Comparison of ENCODE assay signal across 10 mouse cellular contexts in the genomic region with DNA sequence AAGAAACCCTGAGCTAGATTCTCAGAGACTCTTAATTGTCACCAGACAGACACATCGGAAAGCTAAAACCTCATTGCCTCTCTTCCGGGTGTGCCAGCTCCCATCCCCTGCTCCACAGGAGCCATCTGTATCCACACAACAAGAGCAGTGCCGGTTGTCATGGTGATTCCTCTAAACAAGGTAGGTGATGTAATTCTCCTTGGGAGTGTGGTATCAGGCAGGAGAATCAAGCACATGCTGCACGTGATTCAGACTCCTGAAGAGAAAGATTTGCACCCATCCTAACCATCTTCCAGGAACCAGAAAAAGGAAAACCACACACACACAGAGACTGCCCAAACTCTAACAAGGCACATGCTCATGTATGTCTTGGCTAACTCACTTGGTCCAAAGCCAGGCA.
A peak's percentile ranks its signal among the peaks of the same experiment; 100 is the strongest.
DNase-seq lines count a peak whose midpoint lies in the region; ATAC-seq lines count a peak whose summit lies in the region.
"Had no signal": no experiment of that assay in that cellular context is flagged by ENCODE, and none has a peak within 500 bp of the region (broad histone marks: within the 10 kb centered on the region; RNA-seq: fewer than 3 reads in every experiment).

No protein-coding gene starts in this region.

- ATAC-seq in neural tube, embryonic 14.5 days (ENCODE audit: low read depth) = peak; percentile 79
- ATAC-seq: Patski had no signal

- H3K27me3 ChIP-seq in neural tube, embryonic 14.5 days (ENCODE audit: control insufficient read depth, insufficient read depth, low read length) = no peaks in the 10 kb centered on the region
- H3K27me3 ChIP-seq: lung, embryonic 15.5 days had no signal

- intact Hi-C loops in heart, postnatal 36 days (cut with DNase I) = no loop called here

- no peak overlapping the region for H3K27ac ChIP-seq in neural tube, embryonic 14.5 days (ENCODE audit: low read depth, low read length)
- H3K27ac ChIP-seq: lung, embryonic 15.5 days had no signal

- no peak overlapping the region for H3K9ac ChIP-seq in neural tube, embryonic 14.5 days (replicated peaks; ENCODE audit: low read depth, low read length)
- H3K9ac ChIP-seq: lung, embryonic 15.5 days had no signal

- peak; percentile 30 for DNase-seq in embryo, embryonic 10.5 days (ENCODE audit: low spot score)
- DNase-seq in embryo, embryonic 10 days (ENCODE audit: low spot score) = no peak
- DNase-seq in cerebellum, postnatal 10 days = peak; percentile 81 to 82
- peak; percentile 77 to 88 for DNase-seq in layer of hippocampus, adult 18-20 months (ENCODE audit: low spot score in 2 of 2)
- DNase-seq in heart, postnatal 36 days = no peak
- no peak for DNase-seq in natural killer cell, adult 2 months (ENCODE audit: low spot score in 2 of 2)
- no peak for DNase-seq in urinary bladder, postnatal 36 days (ENCODE audit: low spot score in 2 of 2)

- 27% methylated on average over 4 of the region's 4 CpGs for WGBS in neural tube, embryonic 14.5 days

- H3K4me3 ChIP-seq in neural tube, embryonic 14.5 days (ENCODE audit: low read depth, low read length) = no peak overlapping the region
- H3K4me3 ChIP-seq: lung, embryonic 15.5 days had no signal

- peaks cover 5% of the 10 kb centered on the region; the same call in 1 of the 2 replicates for H3K4me1 ChIP-seq in neural tube, embryonic 14.5 days (ENCODE audit: control insufficient read depth, insufficient read depth, low read length)
- H3K4me1 ChIP-seq: lung, embryonic 15.5 days had no signal

- H3K36me3 ChIP-seq in neural tube, embryonic 14.5 days (ENCODE audit: control insufficient read depth, insufficient read depth, low read length) = no peaks in the 10 kb centered on the region
- H3K36me3 ChIP-seq: lung, embryonic 15.5 days had no signal

- no peaks in the 10 kb centered on the region for H3K9me3 ChIP-seq in neural tube, embryonic 14.5 days (ENCODE audit: control insufficient read depth, low read length)
- H3K9me3 ChIP-seq: lung, embryonic 15.5 days had no signal

- no peak overlapping the region for H3K4me2 ChIP-seq in neural tube, embryonic 14.5 days (ENCODE audit: low read depth, low read length)
- H3K4me2 ChIP-seq: lung, embryonic 15.5 days had no signal

Comparison
In these comparisons a context has a peak if more than half of its experiments do, and no peak if none do; other contexts are left out.
1. DNase-seq: peak in embryo, embryonic 10.5 days (single experiment), cerebellum, postnatal 10 days (2 of 2) and layer of hippocampus, adult 18-20 months (2 of 2); none in embryo, embryonic 10 days (single experiment), heart, postnatal 36 days (0 of 2), natural killer cell, adult 2 months (0 of 2) and urinary bladder, postnatal 36 days (0 of 2).